Mouse (Mus musculus) heart, embryonic 14.5 days (tissue): ENCODE data around the gene Nf2. TPM values are rescaled to one million over a fixed set of nuclear protein-coding genes. Genes with fewer than 3 reads are reported as not detected.
"Not testable (repeated sequence)": the region's sequence is repeated elsewhere in the genome, so short reads cannot be mapped to it uniquely, and the experiment has no call there.

Experiments
- ATAC-seq: fragments of 200-750 bp; cut with Nextera tagmentation; 2 replicates; pipeline ENCODE4 v1.8.0; 2017; ENCODE audit warnings: low read depth, moderate TSS enrichment; ENCODE audit not compliant: insufficient number of reproducible peaks, insufficient read depth, low FRiP score
- H3K27ac ChIP-seq, 2 experiments: fragments of 200-500 bp in 1 of 2; fragments of 300-500 bp in 1 of 2; sonication (generic) in 1 of 2; replicated peaks in 1 of 2; 2 replicates each; pipeline ENCODE4 v1.5.1; 2012 to 2014; ENCODE audit warnings: low read depth in 2 of 2, low read length in 2 of 2, control low read depth in 1 of 2, mild to moderate bottlenecking in 1 of 2, mixed read lengths in 1 of 2; ENCODE audit not compliant: control insufficient read depth in 1 of 2, insufficient read depth in 1 of 2
- H3K27me3 ChIP-seq: fragments of 300-500 bp; sonication (generic); 2 replicates; pipeline ENCODE4 v1.6.1; 2014; ENCODE audit warnings: mild to moderate bottlenecking, low read length, control low read depth; ENCODE audit not compliant: control insufficient read depth, insufficient read depth
- H3K36me3 ChIP-seq: fragments of 300-500 bp; sonication (generic); 2 replicates; pipeline ENCODE4 v1.6.1; 2014; ENCODE audit warnings: mild to moderate bottlenecking, control low read depth, low read length, mixed read lengths; ENCODE audit not compliant: control insufficient read depth, insufficient read depth
- H3K4me1 ChIP-seq, 2 experiments: fragments of 200-500 bp in 1 of 2; fragments of 300-500 bp in 1 of 2; sonication (generic) in 1 of 2; 2 replicates each; pipeline ENCODE4 v1.6.1; 2012 to 2014; ENCODE audit warnings: low read length in 2 of 2, control low read depth in 1 of 2, mixed read lengths in 1 of 2; ENCODE audit not compliant: control insufficient read depth in 2 of 2, insufficient read depth in 2 of 2
- H3K4me2 ChIP-seq: fragments of 300-500 bp; sonication (generic); 2 replicates; pipeline ENCODE4 v1.6.1; 2014; ENCODE audit warnings: mild to moderate bottlenecking, low read length
- H3K4me3 ChIP-seq, 2 experiments: fragments of 200-500 bp in 1 of 2; fragments of 300-500 bp in 1 of 2; sonication (generic) in 1 of 2; 2 replicates each; pipeline ENCODE4 v1.5.1; 2012 to 2014; ENCODE audit warnings: low read length in 2 of 2, mild to moderate bottlenecking in 2 of 2, control low read depth in 1 of 2, low read depth in 1 of 2, moderate library complexity in 1 of 2; ENCODE audit not compliant: control insufficient read depth in 1 of 2, insufficient read depth in 1 of 2
- H3K9ac ChIP-seq: fragments of 300-500 bp; sonication (generic); 2 replicates; pipeline ENCODE4 v1.6.1; 2014; ENCODE audit warnings: mild to moderate bottlenecking, low read length
- H3K9me3 ChIP-seq: fragments of 300-500 bp; sonication (generic); 2 replicates; pipeline ENCODE4 v1.6.1; 2016; ENCODE audit warnings: low read length, control low read depth; ENCODE audit not compliant: control insufficient read depth
- WGBS: fragments of 180-500 bp; shearing (Covaris S2); extraction: QIAGEN DNeasy Blood & Tissue Kit; methylation state at CpG from one replicate; pipeline ENCODE4 v1.1.7; 2014; 5-methylcytosine and 5-hydroxymethylcytosine counted together
- polyA plus RNA-seq: library from polyadenylated mRNA; unstranded; fragments of >200 nt; fragmentation: Nextera tagmentation; extraction: Ambion mirVana; gene quantifications from 2 replicates; pipeline ENCODE4 v1.2.1, GENCODE M21; 2014

Nf2 gene
- polyA plus RNA-seq, 1 experiment from 2014 or later, result 33.1 TPM

DNA sequence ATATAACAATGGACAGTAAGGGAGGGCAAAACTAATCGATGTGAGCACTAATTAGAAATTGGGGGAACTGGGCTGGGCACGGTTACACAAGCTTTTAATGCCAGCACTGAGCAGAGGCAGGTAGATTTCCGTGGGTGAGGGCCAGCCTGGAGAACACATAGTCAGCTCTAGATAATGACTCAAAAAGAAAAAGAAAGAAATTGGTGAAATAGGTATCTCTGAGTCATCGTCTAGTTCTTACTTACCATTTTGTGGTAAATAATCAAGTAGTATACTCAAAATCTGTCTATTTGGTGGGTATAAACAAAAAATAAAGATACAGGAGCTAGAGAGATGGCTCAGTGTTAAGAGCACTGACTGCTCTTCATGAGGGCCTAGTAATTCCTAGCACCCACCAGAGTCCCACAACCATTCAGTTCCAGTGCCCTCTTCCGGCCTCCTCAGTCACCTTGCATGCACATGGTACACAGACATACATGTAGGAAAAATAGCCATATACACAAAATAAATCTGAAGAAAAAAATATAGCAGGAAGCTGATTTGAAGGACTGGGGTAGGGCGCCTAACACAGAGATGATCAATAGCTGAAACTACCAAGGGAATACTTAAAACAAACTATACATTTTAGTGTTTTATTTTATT is 44.3 kb downstream of the Nf2 start:
- 0 out of 4 replicates have a peak, but pooled peaks cover 0 to 8% of the 10 kb centered on the region in 2 experiments for H3K4me1 ChIP-seq
- H3K27ac ChIP-seq, result no peak overlapping the region
- no peaks in the 10 kb centered on the region for H3K9me3 ChIP-seq
- no peak overlapping the region for H3K9ac ChIP-seq
- WGBS, result 92% methylated on average over 6 of the region's 6 CpGs
- H3K27me3 ChIP-seq, result no peaks in the 10 kb centered on the region
- H3K36me3 ChIP-seq, result peaks cover 47% of the 10 kb centered on the region
- no peak overlapping the region for H3K4me3 ChIP-seq
- no peak overlapping the region for H3K4me2 ChIP-seq
- ATAC-seq, result no peak

GRCm38 (mm10) chr11:4803951-4804350 is 45.4 kb downstream of the Nf2 start:
- peaks cover 48% of the 10 kb centered on the region for H3K36me3 ChIP-seq

GRCm38 (mm10) chr11:4803426-4803825 is 45.9 kb downstream of the Nf2 start:
- 66% methylated on average over 7 of the region's 7 CpGs for WGBS
- H3K4me1 ChIP-seq, result 0 out of 4 replicates have a peak, but pooled peaks cover 0 to 8% of the 10 kb centered on the region in 2 experiments
- H3K9ac ChIP-seq, result no peak overlapping the region
- no peaks in the 10 kb centered on the region for H3K27me3 ChIP-seq
- 0 out of 4 replicates have a peak overlapping the region, but pooled peaks of 1 of the 2 experiments have one; percentile 24 for H3K27ac ChIP-seq
- H3K9me3 ChIP-seq, result no peaks in the 10 kb centered on the region
- H3K36me3 ChIP-seq, result peaks cover 53% of the 10 kb centered on the region
- no peak overlapping the region for H3K4me3 ChIP-seq
- no peak for ATAC-seq
- H3K4me2 ChIP-seq, result no peak overlapping the region

More at GRCm38 (mm10) chr11:4803951-4804350, 45.4 kb downstream of the Nf2 start:
- no peak overlapping the region for H3K4me3 ChIP-seq
- 0 out of 4 replicates have a peak overlapping the region, but pooled peaks of 1 of the 2 experiments have one; percentile 24 for H3K27ac ChIP-seq
- H3K9ac ChIP-seq, result no peak overlapping the region
- 0 out of 4 replicates have a peak, but pooled peaks cover 0 to 8% of the 10 kb centered on the region in 2 experiments for H3K4me1 ChIP-seq
- H3K4me2 ChIP-seq, result no peak overlapping the region
- WGBS, result 23% methylated on average over 7 of the region's 7 CpGs
- no peaks in the 10 kb centered on the region for H3K9me3 ChIP-seq
- no peak for ATAC-seq
- no peaks in the 10 kb centered on the region for H3K27me3 ChIP-seq

- no peaks in the 10 kb centered on the region for H3K27me3 ChIP-seq
- 88% methylated on average over 9 of the region's 9 CpGs for WGBS
- H3K36me3 ChIP-seq, result peaks cover 53% of the 10 kb centered on the region
- H3K9ac ChIP-seq, result no peak overlapping the region
- H3K4me3 ChIP-seq, result no peak overlapping the region
- H3K4me2 ChIP-seq, result no peak overlapping the region
- H3K9me3 ChIP-seq, result no peaks in the 10 kb centered on the region
- no peak overlapping the region for H3K27ac ChIP-seq
- no peak for ATAC-seq
- 0 out of 4 replicates have a peak, but pooled peaks cover 0 to 8% of the 10 kb centered on the region in 2 experiments for H3K4me1 ChIP-seq
Observed at GRCm38 (mm10) chr11:4803008-4803407, 46.3 kb downstream of the Nf2 start.

DNA sequence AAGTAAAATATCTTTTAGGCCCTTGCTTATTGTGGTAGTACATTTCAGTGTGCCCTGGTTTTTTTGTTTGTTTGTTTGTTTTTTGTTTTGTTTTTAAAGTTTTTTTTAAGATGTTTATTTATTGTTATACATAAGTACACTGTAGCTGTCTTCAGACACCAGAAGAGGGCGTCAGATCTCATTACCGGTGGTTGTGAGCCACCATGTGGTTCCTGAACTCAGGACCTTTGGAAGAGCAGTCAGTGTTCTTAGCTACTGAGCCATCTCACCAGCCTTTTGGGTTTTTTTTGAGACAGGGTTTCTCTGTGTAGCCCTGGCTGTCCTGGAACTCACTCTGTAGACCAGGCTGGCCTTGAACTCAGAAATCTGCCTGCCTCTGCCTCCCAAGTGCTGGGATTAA is 46.9 kb downstream of the Nf2 start:
- not testable (repeated sequence) for H3K4me3 ChIP-seq, H3K27ac ChIP-seq, ATAC-seq, H3K9me3 ChIP-seq, H3K9ac ChIP-seq, H3K27me3 ChIP-seq, H3K4me2 ChIP-seq, H3K4me1 ChIP-seq
- 76% methylated on average over 2 of the region's 2 CpGs for WGBS
- H3K36me3 ChIP-seq, result peaks cover 53% of the 10 kb centered on the region

GRCm38 (mm10) chr11:4800654-4801053 is 48.7 kb downstream of the Nf2 start:
- Histone ChIP-seq H3K27me3 (no peaks in the 10 kb centered on the region), H3K9ac (no peak overlapping the region), H3K9me3 (no peaks in the 10 kb centered on the region), H3K4me3 (no peak overlapping the region), H3K4me2 (no peak overlapping the region), H3K36me3 (peaks cover 39% of the 10 kb centered on the region), H3K27ac (no peak overlapping the region), H3K4me1 (0 out of 4 replicates have a peak, but pooled peaks cover 0 to 8% of the 10 kb centered on the region in 2 experiments)
- ATAC-seq, result no peak
- whole genome bisulfite sequencing, result 53% methylated on average over 4 of the region's 4 CpGs

GRCm38 (mm10) chr11:4793006-4793405 is 56.3 kb downstream of the Nf2 start:
- ATAC-seq, result no peak
- no peak overlapping the region for H3K27ac ChIP-seq
- no peaks in the 10 kb centered on the region for H3K4me1 ChIP-seq
- WGBS, result 64% methylated on average over 3 of the region's 3 CpGs
- H3K27me3 ChIP-seq, result no peaks in the 10 kb centered on the region
- H3K4me3 ChIP-seq, result no peak overlapping the region
- peaks cover 63% of the 10 kb centered on the region for H3K36me3 ChIP-seq
- H3K4me2 ChIP-seq, result no peak overlapping the region
- H3K9me3 ChIP-seq, result no peaks in the 10 kb centered on the region
- H3K9ac ChIP-seq, result no peak overlapping the region
